Mouse (Mus musculus): ENCODE results near the gene Calml3.

GRCm38 (mm10) chr13:3774991-3775390 lies 29.1 kb downstream of the Calml3 start:
- no peak for TF ChIP-seq POLR2A (IDR thresholded peaks at IDR 0.05; ENCODE audit: extremely low read depth, insufficient read depth, low read length)
- TF ChIP-seq CTCF (IDR thresholded peaks at IDR 0.05; ENCODE audit: extremely low read depth, insufficient read depth, low read length): no peak

Measured in cortical plate, adult 2 months (tissue).